Mouse (Mus musculus) cerebellum, adult 11 months (tissue): ENCODE measurements around the gene Olfr389.

Experiments
- DNase-seq: peaks from one replicate; pipeline ENCODE4 v3.0.0; 2022

The Olfr389 gene

DNA sequence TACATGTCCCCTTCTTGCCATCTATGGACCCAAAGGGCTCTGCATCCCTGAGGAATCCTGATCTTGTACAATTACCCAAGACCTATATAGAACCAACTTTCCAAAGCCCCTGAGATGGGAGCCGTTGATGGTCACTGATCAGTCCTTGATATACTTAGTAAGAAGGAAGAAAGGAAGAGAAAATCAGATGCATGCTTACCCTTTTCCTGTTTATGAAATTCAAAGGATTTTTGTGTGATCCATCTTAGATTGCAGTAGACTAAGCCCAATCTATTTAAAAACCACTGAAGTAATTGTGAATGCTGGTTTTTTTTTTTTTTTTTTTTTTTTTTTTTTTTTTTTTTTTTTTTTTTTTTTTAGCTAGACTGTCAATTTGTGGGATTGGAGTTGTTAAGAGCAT, at the start of gene Olfr389:
TSS of gene Olfr389 (minus strand) at position 101 of the 400 bp plus-strand sequence.
- DNase-seq, result no peak

DNA sequence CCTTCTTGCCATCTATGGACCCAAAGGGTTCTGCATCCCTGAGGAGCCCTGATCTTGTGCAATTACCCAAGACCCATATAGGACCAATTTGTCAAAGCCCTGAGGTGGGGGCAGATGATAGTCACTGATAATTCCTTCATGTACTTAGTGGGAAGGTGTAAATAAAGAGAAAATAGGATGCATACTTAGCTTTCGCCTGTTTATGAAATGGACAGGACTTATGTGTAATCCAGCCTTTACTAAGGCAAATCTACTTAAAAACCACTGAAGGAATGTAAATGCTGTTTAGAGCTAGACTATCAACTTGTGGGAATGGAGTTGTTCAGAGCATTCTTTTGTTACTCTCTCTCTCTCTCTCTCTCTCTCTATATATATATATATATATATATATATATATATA, 36.4 kb upstream of the Olfr389 start, which contains the start of gene Olfr392:
TSS of gene Olfr392 (minus strand) at position 101 of the 400 bp plus-strand sequence.
- no peak for DNase-seq

DNA sequence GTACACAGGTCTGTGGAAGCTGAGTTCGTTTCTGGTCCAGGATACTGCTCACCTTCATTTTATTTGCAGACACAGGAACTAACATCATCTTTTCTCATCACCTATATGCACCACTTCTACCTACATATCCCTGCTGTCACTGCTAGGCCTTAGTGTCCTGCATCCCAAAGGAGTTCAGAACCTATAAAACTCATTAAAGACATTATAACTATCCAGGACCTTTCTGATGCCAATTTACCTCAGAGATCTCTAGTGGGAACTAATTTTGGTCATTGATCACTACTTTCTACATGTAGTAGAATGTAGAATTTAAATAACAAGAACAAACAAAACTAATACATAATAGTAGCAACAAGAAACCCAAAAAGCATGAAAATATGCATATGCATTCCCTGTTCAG, 22.4 kb upstream of the Olfr389 start, which contains the start of gene Olfr391-ps:
TSS of gene Olfr391-ps (minus strand) at position 101 of the 400 bp plus-strand sequence.
- no peak for DNase-seq

DNA sequence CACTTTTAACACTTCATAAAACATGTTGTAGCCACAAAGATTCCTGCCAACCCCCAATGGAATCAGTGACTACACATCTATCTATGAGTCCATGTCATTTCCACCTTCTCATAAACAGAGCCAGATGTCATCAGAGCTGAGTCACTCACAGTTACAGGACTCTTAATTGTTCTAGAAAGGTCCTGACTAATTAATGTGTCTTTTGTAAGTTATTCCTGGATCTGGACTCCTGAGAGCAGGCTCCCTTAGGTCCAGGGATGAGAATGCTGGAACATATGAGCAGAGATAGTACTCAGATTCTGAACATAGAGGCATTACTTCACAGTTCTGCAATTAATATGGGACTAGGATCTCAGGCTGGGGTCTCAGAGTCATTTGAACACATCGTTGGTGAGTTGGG, 2.2 kb upstream of the Olfr389 start, which contains the start of gene Olfr390:
TSS of gene Olfr390 (plus strand) at position 301 of the 400 bp plus-strand sequence.
- no peak for DNase-seq

DNA sequence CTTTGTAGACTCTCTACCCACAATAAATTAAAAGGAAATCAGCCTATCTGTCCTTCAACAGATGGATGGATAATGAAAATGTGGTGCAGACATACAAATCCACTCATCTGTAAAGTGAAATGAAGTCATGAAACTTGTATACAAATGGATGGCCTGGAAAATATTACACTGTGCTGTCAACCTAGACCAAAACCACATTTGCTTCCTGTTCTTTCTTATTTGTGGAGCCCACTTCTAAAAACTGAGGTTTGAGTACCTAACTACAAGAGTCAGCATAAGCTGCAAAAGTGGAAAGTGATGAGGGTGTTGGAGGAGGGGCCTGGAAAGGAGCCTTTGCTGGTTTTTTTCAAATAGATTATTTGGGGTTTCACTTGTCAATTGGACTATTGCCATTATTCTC, 21.4 kb downstream of the Olfr389 start:
- no peak for DNase-seq
